Mouse (Mus musculus) liver, adult 2 months (tissue): Measurements from ENCODE around the gene Dock9.

Source experiments
- CTCF ChIP-seq: fragments of 200-500 bp; IDR thresholded peaks from 2 replicates; pipeline ENCODE4 v1.5.1; 2011; ENCODE audit warnings: low read depth, low read length, control low read depth
- POLR2A ChIP-seq: fragments of 200-500 bp; IDR thresholded peaks from 2 replicates; pipeline ENCODE4 v1.6.1; 2011; ENCODE audit warnings: low read length, control low read depth; ENCODE audit not compliant: insufficient read depth; ENCODE audit errors: extremely low read depth

- no peak for TF ChIP-seq CTCF
- no peak for TF ChIP-seq POLR2A
Measured at GRCm38 (mm10) chr14:121743787-121744417, 53.7 kb downstream of the Dock9 start.
